Mouse (Mus musculus): Measurements from ENCODE around the gene Selenbp2.
"Not testable (repeated sequence)": the region's sequence is repeated elsewhere in the genome, so short reads cannot be mapped to it uniquely, and the experiment has no call there.

GRCm38 (mm10) chr3:94688698-94689097 is 4.7 kb upstream of the Selenbp2 start:
- not testable (repeated sequence) for TF ChIP-seq CTCF (IDR thresholded peaks at IDR 0.05; ENCODE audit: low read depth); EP300 (optimal IDR thresholded peaks at IDR 0.05)

Measured in stomach, postnatal 0 days (tissue).